Mouse (Mus musculus) frontal cortex, postnatal 36 days (tissue): ENCODE results near the gene Pard3b.

Experiments
- DNase-seq, 2 experiments: peaks; one replicate each; pipeline ENCODE4 v3.0.0; 2022; ENCODE audit warnings: low spot score in 2 of 2

The Pard3b gene

DNA sequence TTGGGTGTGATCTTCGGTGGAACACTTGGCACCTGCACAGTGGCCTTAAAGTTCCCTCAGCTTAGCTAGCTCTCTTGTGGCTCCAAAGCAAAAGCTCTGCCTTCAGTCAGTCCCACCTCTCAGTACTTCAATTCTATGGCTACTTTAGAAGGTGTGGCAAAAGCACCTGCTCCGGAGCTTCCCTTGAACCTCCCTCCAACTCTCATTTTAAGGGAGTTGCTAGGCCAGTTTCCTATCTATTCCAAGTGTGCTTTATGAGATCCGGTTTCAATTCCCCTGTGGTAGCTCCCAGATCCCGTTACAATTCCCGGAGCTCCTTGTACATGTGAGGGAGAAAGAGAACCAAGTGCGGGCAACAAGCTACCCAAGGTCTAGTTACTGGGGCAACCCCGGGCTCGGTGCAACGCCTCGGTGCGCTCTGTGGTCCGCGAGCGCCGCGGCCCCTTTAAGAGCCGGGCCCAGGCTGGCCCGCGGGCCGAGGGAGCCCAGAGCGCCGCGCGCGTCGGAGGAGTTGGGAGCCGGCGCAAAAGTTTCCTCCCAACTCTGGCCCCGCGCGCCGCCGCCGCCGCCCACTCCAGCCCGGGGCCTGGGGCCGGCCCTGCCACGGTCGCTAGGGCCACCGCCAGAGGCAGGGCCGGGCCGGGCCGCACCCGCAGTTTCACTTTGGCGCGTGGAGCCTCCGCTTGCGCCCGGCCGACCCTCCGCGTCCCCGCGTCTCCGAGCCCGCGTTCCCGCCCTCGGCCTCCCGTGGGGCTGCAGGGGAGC, at the start of gene Pard3b:
Gene Pard3b, plus strand, starts transcription at position 478 of the 765 bp plus-strand sequence.
- DNase-seq: peak; percentile 5 to 28

DNA sequence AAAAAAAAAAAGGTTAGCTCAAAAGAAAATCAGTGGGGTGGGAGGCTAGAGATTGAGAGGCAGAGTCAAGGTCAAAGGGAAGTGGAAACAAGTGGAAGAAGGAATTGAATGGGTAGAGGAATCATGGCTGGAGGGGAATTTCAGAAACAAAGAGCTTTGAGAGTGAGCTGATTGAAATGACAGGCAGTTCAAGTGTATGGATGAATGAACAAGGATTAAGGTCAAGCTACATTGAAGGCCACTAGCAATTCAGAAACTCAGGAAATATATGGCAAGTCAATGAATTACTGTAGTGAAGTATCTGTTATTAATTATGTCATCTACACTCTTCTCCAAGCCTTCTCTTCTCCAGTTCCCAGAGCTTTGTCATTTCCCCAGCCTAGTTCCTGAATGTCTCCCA, 22.4 kb upstream of the Pard3b start:
- DNase-seq: no peak

DNA sequence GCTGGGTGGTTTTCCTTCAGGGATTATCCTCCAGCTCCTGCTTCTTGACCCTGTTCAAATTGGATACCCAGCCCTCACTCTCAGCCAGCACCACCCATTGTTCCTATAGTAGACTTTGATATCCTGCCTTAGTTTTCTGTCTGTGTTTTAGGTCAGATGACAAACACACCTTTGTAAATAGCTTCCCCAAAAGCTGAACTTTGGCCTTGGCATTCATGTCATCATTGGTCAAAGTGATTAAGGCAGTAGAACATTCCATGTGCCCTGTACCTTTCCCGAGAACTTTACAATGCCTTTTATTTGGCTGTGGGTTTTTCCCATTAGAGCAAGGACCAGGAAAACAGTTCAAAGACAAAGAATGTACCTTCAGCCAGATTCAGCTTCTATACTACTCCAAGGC, 18.0 kb upstream of the Pard3b start:
- DNase-seq: no peak

DNA sequence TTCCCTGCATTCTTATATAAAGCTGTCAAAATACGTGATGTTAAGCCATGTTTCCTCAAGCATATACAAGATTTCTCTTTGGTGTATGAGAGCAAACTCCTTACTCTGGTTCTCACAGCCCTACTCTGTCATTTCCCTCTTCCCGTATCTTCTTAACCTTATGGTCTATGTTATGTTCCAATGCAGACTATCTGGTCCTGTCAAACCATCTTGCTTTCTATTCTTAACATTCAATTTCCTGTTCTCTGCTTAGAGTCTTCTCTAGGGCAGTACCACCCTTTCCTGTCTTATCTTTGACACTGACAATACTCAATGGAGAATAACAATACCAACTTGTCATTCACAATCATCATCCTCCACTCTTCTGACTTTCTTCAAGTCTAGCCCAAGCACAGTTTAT, 8.8 kb upstream of the Pard3b start:
- no peak for DNase-seq

DNA sequence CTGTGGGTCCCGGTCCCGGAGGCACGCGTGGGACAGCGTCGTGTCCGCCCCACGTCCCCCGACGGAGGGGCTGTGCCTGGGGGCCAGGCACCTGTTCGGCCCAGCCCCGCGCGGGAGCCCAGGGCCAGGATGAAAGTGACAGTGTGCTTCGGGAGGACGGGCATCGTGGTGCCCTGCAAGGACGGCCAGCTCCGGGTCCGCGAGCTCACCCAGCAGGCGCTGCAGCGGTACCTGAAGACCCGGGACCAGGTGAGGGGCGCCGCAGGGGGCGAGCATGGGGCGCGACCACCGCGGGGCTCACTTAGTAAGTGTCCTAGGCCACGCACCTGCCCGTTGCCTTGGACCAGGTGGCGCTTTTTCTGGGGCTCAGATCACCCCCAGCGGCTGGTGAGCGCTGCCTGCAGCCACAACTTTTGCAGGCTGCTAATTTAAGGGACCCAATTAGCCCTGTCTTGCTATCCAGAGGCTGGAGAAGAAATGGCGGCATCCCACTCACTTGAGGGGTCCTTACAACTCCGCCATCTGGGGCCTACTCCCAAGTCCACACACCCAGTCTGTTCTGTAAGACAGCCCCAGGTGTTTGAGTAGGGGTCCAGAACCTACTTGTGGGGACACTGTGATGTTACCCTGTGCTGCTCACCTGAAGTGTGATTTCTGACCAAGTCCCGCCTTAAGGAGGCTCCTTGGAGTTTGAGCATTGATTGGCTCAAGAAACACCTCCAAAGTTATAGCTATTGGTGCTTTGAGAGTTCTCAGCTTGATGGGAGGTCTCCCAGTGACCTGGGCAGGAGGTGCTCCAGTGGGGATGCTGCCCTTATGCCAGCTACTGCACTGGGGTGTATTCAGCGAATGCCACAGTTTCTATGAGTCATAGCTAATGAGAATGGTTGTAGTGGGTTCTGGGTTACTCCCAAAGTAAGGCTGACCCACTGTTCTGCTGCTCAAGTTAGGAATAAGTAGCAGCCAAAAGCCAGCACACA, 780 bp downstream of the Pard3b start:
- no peak for DNase-seq

DNA sequence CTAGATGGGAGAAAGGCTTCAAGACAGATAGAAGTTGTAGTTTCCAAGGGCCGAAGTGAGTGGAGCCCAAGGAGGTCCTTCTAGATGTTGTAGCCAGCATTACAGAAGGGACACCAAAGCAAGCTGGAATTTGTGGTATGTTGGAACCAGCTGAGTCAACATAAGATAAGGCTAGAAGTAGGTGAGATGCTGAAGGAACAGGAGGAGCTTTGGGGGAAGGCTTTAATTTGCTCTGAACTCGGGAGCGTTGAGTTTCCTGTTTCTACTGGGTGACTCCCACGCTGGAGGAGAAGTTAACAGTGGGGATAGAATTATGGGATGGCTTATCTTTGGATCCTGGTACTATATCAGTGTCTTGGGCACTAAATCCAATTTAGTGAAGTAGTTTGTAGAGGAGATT, 3.3 kb downstream of the Pard3b start:
- no peak for DNase-seq

DNA sequence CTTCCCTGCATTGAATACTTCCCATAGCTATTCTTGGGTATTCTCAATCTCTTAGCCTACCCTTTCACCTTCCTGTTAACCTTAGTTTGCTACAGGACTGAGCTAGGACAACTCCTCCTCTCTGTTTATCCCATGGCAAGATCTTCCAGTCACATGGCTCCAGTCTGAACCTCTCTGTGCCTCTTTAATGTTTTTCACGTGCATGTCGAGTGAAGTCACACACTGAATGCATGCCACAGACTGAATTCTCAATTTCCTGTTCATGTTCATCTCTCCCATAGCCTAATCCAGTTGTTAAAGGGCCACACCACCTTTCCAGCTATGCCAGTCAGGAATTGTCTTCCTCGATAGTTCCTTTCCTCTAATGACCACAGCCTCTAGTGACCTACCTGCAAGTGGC, 6.4 kb downstream of the Pard3b start:
- DNase-seq: no peak

DNA sequence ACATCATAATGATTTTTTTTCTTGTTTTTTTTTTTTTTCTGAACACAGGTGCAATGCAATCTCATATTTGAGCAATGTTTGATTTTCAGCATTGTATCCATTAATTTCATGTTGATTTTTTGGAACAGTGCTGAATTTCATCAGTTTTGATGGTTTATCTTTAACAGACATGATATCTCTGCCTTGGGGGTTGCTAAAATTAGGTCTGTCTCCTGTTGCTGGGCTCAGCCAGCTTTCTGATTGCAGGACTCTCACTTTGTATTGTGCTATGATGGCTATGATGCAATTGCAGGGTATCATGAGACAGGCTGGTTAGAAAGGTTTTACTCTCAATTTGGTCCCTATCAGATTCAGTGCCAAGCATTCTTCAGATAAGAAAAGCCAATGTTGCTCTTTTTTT, 11.3 kb downstream of the Pard3b start:
- no peak for DNase-seq

DNA sequence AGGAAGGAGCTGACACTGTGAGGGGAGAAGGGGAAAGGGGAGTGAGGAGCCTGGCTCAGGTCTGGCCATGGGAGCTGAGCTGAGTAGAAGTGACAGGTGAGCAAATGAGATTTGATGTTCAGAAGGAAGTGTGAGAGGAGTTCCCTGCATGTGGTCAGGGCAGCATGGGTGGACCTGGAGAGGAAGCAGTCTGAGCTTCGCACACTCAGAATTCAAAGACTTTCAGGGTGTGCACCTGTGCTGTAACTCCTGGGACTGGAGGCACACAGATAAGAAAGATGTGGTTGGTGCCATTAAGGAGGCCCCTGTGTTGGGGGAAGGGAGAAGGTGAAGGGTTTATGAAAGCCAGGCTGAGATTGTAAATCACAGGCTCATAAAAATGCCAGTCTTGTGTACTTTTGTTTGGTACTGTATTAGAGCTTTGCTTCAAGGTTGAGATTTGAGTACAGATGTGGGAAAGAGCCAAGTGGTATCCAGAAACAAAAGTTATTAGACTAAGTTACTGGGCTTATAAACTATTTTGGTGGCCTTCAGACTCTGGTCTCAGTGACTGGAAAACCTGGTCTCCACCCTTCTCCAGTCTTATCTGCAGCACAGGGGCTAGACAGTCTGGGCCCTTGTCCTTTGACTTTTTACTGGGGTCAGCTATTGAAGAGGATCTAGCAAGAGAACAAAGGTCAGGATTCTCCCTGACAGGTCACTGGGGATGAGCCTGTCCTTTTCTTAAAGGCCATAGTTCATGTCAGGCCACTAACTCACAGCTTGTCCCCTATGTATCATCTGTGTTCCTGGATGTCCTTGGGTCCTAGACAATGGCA, 13.0 kb downstream of the Pard3b start:
- no peak for DNase-seq

DNA sequence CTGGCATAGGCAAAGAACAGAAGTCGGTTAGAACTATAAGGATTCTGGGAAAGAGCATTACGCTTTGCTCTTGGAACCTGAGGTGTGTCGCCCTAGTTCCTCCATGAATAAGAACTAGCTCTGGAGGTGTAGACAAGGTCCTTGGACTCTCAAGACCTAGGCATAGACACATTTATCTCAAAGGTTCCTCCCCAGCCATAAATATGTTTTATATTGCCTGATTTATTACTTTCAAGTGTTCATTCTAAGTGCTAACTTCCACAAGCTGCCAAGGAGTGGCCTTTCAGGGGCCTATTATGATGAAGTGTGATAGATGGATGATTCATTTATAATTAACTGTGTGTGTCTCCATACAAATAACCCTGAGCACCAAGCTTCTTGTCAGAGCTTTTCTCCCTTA, 19.1 kb downstream of the Pard3b start:
- DNase-seq: no peak

DNA sequence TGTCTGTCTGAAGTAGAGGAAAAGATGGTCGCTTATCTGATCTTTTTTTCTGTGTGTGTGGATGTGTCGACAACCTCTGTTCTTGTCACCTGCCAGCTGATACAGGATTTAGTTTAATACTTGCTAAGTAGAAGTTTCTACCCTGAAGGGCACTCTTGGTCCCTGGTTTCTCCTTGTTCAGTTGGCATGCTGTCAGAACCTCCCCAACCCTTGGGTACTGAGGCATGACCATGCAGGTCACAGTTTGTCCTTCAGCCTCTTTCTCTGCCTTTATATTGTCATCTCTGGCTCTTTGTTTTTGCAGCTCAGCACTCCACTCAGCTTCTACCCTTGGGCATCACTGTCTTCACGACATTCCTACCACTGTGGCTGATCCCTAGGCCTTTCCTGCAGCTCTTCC, 21.3 kb downstream of the Pard3b start:
- DNase-seq: no peak

DNA sequence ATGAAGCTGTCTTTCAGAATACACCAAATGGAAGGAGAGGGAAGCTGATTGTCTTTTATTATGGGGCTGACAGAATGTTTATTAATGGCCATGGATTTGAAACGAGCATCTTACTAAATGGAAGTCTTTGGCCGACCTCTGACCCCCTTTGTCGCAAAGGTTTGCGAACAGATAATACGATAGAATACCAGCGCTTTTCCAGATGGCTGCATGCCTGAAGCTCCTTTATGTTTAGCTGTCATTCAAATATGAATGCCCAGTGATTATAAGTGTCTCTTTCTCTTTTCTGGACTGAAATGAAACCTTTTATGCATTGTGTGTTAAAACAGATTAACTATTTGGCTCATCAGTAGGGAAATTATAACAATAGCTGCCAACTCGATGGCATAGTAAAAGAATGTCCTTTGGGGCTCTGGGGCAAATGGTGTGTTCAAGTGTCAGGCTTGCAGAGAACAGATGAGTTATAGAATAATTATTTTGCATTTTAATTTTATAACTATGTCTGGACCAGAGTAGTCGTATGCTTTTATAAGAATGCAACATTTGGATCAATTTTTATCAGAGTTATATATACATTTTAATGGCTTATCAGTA, 46.7 kb downstream of the Pard3b start:
- no peak for DNase-seq

DNA sequence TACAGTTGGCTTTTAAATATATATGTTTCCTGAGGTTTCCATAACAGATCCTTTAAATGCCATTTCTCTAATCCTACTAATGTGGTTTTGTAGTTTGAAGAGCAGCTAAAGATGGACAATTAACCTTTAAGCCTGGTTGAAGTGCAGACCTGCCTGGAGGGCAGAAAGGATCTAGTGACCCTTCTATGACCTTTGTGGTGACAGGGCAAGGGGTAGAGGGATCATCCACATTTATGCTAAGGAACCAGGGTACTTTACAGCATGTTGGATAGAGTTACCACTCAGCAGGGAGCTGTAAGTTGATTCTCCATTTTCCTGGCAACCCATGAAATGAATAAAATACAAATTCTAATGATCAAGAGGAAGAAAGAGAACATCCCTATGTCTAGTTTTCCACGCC, 47.3 kb downstream of the Pard3b start:
- DNase-seq: no peak

DNA sequence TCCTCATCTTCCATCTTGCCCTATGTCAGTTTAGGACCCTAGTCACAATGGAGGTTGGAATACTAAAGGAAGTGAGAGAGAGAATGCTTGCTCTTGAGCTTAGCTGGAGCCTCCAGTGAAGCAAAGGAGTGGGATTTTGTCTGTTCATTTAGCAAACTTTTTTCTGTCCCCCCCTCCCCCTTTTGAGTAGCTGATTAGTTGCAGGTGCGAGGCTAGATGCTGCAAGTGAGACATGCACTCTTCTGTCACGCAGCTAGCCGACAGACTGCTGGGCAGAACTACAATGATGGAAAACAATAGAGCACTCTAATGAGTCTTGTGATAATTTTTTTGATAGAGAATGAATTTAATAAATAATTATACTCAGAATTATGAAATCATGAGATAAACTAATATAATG, 49.7 kb downstream of the Pard3b start:
- DNase-seq: no peak

DNA sequence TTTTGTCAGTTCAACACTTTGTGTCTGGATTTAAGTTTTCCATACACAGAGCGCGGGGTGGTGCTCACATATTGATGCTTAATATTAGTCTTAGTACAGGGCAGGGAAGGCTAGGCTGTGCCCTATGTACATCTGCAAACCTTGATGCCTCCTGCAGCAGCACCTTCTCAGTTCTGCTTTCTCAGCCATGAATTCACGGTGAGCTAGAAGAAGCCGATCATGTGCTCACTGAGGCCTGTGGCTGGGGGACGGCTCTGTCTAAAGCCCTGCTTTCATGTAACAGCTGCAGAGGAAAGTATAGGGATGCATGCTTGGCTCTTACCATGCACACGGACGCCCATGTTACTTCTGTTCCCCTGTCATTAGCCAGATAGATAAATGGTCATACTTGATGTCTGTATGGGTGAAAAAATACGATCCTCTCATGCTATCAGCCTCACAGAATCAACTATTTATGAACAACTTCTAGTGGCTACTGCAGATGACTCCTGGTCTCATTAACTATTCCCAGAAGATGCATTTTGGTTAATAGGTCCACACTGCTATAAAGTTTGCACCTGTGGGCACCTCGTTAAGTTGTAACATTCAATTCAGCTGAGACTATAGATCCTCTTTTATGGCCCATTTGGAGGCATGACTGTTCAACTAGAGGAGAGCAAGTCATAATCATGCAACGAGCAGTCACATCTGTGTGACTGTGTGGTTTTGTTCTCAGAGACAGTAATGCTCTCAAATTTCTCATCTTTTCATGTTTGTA, 60.0 kb downstream of the Pard3b start:
- DNase-seq: no peak

DNA sequence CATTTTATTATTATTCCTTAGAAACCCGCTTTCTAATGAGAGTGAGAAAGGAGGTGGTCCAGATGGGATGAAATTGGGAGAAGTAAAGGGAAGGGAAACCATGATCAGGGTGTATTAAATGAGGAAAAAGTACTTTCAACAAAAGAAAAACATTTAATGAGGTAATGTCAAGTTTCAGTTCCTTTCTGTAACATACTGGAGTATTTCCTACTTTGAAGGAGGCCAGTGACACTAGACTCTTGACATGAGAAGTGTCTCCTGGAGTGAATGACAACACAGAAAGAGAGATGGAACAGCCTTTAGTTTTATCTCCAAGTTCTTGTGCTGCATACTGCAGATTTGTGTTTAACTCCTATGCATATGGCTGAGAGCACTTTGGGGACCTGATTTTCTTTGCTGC, 71.2 kb downstream of the Pard3b start:
- DNase-seq: no peak

DNA sequence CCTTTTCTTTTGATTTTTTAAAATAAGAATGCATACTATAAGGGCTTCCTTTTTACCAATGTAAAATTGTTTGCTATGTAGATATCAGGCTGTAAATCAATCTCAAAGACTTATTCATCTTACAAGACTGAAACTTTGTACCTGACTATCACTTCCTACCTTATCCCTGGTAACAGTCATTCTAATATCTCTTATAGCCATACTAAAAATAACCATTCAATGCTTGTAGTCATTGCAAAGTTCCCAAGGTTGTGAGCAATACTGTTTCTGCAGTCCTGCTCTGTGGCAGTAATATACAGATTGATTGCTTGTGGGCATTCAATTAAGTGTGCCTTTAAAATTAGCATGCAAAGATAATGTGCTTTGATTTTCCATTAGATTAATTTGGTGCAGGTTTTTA, 72.9 kb downstream of the Pard3b start:
- no peak for DNase-seq

DNA sequence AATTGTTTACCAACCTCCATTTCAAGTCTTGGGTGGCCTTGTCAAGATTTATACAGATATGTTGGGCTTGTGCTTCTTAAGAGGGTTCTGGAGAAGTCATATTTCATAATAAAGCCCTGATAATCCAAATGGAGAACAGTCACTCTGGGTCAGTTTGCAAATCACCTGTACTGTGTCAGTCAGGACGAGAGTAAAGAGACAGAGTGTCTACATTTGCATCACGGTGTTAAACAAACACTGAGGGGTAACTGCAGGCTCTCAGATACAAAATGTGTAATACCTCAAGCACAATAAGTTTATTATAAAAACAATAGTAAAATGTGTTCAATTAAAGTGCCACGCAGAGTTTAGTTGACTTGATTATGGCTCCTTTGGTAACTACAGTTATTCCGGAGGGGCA, 91.0 kb downstream of the Pard3b start:
- DNase-seq: no peak

DNA sequence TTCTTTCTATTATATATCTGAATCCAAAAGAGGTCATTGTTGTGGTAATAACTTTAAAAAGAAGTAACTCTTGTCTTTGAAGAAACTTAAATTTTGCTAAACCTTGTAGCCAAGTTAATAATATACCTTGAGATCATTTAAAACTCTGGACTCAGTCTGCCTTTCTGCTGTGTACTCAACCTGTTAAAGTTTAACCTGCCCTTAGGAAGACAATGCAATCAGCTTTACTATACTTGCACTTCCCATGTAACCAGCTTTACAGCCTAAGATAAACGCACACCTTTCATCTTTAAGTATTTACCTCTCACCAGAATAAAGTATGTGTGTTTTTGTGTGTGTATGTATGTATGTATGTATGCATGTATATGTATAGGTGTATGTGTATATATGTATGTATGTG, 97.9 kb downstream of the Pard3b start:
- no peak for DNase-seq

DNA sequence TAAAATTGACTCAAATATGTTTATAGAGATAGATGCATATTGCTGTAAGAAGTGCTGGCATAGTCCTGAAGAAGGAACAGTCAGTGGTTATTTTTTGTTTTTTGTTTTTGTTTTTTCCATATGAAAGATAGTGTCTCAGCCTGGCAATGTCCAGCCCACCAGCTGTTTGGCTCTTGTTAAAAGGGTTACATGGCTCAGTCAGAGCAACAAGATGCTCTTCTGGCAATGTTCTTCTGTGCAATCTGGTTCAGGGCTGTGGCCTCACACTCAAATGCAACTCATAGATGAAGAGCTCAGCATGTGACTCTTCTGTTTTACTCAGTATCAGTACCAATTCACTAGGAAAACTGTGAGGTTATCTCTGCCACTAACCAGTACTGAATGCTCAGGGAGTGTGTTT, 104.2 kb downstream of the Pard3b start:
- no peak for DNase-seq

DNA sequence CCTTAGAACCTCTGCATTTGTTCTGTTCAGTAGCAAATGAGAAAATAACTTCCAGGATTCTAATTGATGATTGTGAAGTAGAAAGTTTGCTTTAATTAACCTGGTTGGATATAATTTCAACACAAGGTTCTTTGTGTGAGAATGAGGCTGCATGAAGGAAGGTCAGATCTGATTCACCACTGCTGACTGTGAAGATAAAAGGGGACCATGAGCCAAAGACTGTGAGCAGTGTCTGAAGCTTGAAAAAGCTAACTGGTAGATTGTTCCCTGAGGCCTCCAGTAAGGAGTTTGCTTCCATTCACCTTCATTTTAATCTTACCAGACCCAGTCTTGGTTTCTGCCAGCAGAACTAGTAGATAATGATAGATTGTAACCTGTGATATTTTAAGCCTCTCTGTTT, 108.9 kb downstream of the Pard3b start:
- no peak for DNase-seq
